Mouse (Mus musculus) heart, embryonic 14.5 days (tissue): ENCODE measurements around the gene Gdf11. TPM values are rescaled to one million over a fixed set of nuclear protein-coding genes. Genes with fewer than 3 reads are reported as not detected.
A peak's percentile ranks its signal among the peaks of the same experiment; 100 is the strongest.

Source experiments
- ATAC-seq: fragments of 200-750 bp; cut with Nextera tagmentation; 2 replicates; pipeline ENCODE4 v1.8.0; 2017; ENCODE audit warnings: low read depth, moderate TSS enrichment; ENCODE audit not compliant: insufficient number of reproducible peaks, insufficient read depth, low FRiP score
- H3K27ac ChIP-seq, 2 experiments: fragments of 200-500 bp in 1 of 2; fragments of 300-500 bp in 1 of 2; sonication (generic) in 1 of 2; replicated peaks in 1 of 2; 2 replicates each; pipeline ENCODE4 v1.5.1; 2012 to 2014; ENCODE audit warnings: low read depth in 2 of 2, low read length in 2 of 2, control low read depth in 1 of 2, mild to moderate bottlenecking in 1 of 2, mixed read lengths in 1 of 2; ENCODE audit not compliant: control insufficient read depth in 1 of 2, insufficient read depth in 1 of 2
- H3K27me3 ChIP-seq: fragments of 300-500 bp; sonication (generic); 2 replicates; pipeline ENCODE4 v1.6.1; 2014; ENCODE audit warnings: mild to moderate bottlenecking, low read length, control low read depth; ENCODE audit not compliant: control insufficient read depth, insufficient read depth
- H3K36me3 ChIP-seq: fragments of 300-500 bp; sonication (generic); 2 replicates; pipeline ENCODE4 v1.6.1; 2014; ENCODE audit warnings: mild to moderate bottlenecking, control low read depth, low read length, mixed read lengths; ENCODE audit not compliant: control insufficient read depth, insufficient read depth
- H3K4me1 ChIP-seq, 2 experiments: fragments of 200-500 bp in 1 of 2; fragments of 300-500 bp in 1 of 2; sonication (generic) in 1 of 2; 2 replicates each; pipeline ENCODE4 v1.6.1; 2012 to 2014; ENCODE audit warnings: low read length in 2 of 2, control low read depth in 1 of 2, mixed read lengths in 1 of 2; ENCODE audit not compliant: control insufficient read depth in 2 of 2, insufficient read depth in 2 of 2
- H3K4me2 ChIP-seq: fragments of 300-500 bp; sonication (generic); 2 replicates; pipeline ENCODE4 v1.6.1; 2014; ENCODE audit warnings: mild to moderate bottlenecking, low read length
- H3K4me3 ChIP-seq, 2 experiments: fragments of 200-500 bp in 1 of 2; fragments of 300-500 bp in 1 of 2; sonication (generic) in 1 of 2; 2 replicates each; pipeline ENCODE4 v1.5.1; 2012 to 2014; ENCODE audit warnings: low read length in 2 of 2, mild to moderate bottlenecking in 2 of 2, control low read depth in 1 of 2, low read depth in 1 of 2, moderate library complexity in 1 of 2; ENCODE audit not compliant: control insufficient read depth in 1 of 2, insufficient read depth in 1 of 2
- H3K9ac ChIP-seq: fragments of 300-500 bp; sonication (generic); 2 replicates; pipeline ENCODE4 v1.6.1; 2014; ENCODE audit warnings: mild to moderate bottlenecking, low read length
- H3K9me3 ChIP-seq: fragments of 300-500 bp; sonication (generic); 2 replicates; pipeline ENCODE4 v1.6.1; 2016; ENCODE audit warnings: low read length, control low read depth; ENCODE audit not compliant: control insufficient read depth
- WGBS: fragments of 180-500 bp; shearing (Covaris S2); extraction: QIAGEN DNeasy Blood & Tissue Kit; methylation state at CpG from one replicate; pipeline ENCODE4 v1.1.7; 2014; 5-methylcytosine and 5-hydroxymethylcytosine counted together
- polyA plus RNA-seq: library from polyadenylated mRNA; unstranded; fragments of >200 nt; fragmentation: Nextera tagmentation; extraction: Ambion mirVana; gene quantifications from 2 replicates; pipeline ENCODE4 v1.2.1, GENCODE M21; 2014

The Gdf11 gene
- polyA plus RNA-seq, 1 experiment from 2014 or later: 3.4 TPM

- peak within 1 kb of the TSS; percentile 86 for H3K9ac ChIP-seq
- WGBS: 13% methylated on average over 1 of the region's 1 CpGs
- no peaks in the 10 kb centered on the region for H3K27me3 ChIP-seq
- peak within 1 kb of the TSS; percentile 85 for H3K4me2 ChIP-seq
- peak within 1 kb of the TSS; percentile 93 to 94 for H3K27ac ChIP-seq
- peaks cover 12% of the 10 kb centered on the region for H3K36me3 ChIP-seq
- H3K4me3 ChIP-seq: peak within 1 kb of the TSS; percentile 83 to 93
- ATAC-seq: no peak
- H3K9me3 ChIP-seq: no peaks in the 10 kb centered on the region
- H3K4me1 ChIP-seq: peaks cover 18 to 37% of the 10 kb centered on the region in 2 experiments
These were observed 31.2 kb upstream of the Gdf11 start, which contains the start of gene Rdh5 for GRCm38 (mm10) chr10:128922822-128923012. Rdh5 (minus strand) TSS chr10:128922888.

GRCm38 (mm10) chr10:128921883-128922821 lies 30.6 kb upstream of the Gdf11 start:
- ATAC-seq: no peak
- Histone ChIP-seq H3K4me3 (peak overlapping the region; percentile 83 to 93), H3K4me2 (peak overlapping the region; percentile 85), H3K9ac (peak overlapping the region; percentile 86), H3K27ac (peak overlapping the region; percentile 49 to 93), H3K4me1 (peaks cover 18 to 37% of the 10 kb centered on the region in 2 experiments), H3K27me3 (no peaks in the 10 kb centered on the region), H3K9me3 (no peaks in the 10 kb centered on the region), H3K36me3 (peaks cover 18% of the 10 kb centered on the region)
- WGBS: 60% methylated on average over 16 of the region's 16 CpGs

- H3K27ac ChIP-seq: peak overlapping the region in 1 of 2 experiments; percentile 31; a peak in 1 of 4 replicates
- H3K27me3 ChIP-seq: no peaks in the 10 kb centered on the region
- no peaks in the 10 kb centered on the region for H3K9me3 ChIP-seq
- H3K36me3 ChIP-seq: peaks cover 27% of the 10 kb centered on the region
- no peak overlapping the region for H3K4me3 ChIP-seq
- H3K4me2 ChIP-seq: no peak overlapping the region
- ATAC-seq: no peak
- H3K4me1 ChIP-seq: peaks cover 18 to 37% of the 10 kb centered on the region in 2 experiments
- H3K9ac ChIP-seq: no peak overlapping the region
- WGBS: 55% methylated on average over 1 of the region's 1 CpGs
These were observed 29.7 kb upstream of the Gdf11 start for GRCm38 (mm10) chr10:128921251-128921650.

- 59% methylated on average over 3 of the region's 3 CpGs for whole genome bisulfite sequencing
- peak overlapping the region in 1 of 2 experiments; percentile 31; a peak in 3 of 4 replicates for H3K27ac ChIP-seq
- H3K9ac ChIP-seq: no peak overlapping the region
- H3K27me3 ChIP-seq: no peaks in the 10 kb centered on the region
- peaks cover 30% of the 10 kb centered on the region for H3K36me3 ChIP-seq
- no peak overlapping the region for H3K4me2 ChIP-seq
- no peaks in the 10 kb centered on the region for H3K9me3 ChIP-seq
- no peak for ATAC-seq
- H3K4me3 ChIP-seq: no peak overlapping the region
- H3K4me1 ChIP-seq: peaks cover 18 to 37% of the 10 kb centered on the region in 2 experiments
These were observed 29.2 kb upstream of the Gdf11 start for GRCm38 (mm10) chr10:128920736-128921161.

- no peak for ATAC-seq
- Histone ChIP-seq H3K9ac (0 out of 2 replicates have a peak overlapping the region, but pooled peaks have one; percentile 4), H3K27me3 (no peaks in the 10 kb centered on the region), H3K36me3 (peaks cover 34% of the 10 kb centered on the region), H3K9me3 (no peaks in the 10 kb centered on the region), H3K27ac (peak overlapping the region in 1 of 2 experiments; percentile 45; a peak in 3 of 4 replicates), H3K4me3 (no peak overlapping the region), H3K4me1 (peaks cover 18 to 37% of the 10 kb centered on the region in 2 experiments), H3K4me2 (no peak overlapping the region)
- 77% methylated on average over 7 of the region's 7 CpGs for WGBS
These were observed 28.4 kb upstream of the Gdf11 start for GRCm38 (mm10) chr10:128919966-128920365.

GRCm38 (mm10) chr10:128919203-128919631 lies 27.7 kb upstream of the Gdf11 start:
- Histone ChIP-seq H3K4me3 (no peak overlapping the region), H3K36me3 (peaks cover 41% of the 10 kb centered on the region), H3K27ac (peak overlapping the region in 1 of 2 experiments; percentile 45; a peak in 2 of 4 replicates), H3K27me3 (no peaks in the 10 kb centered on the region), H3K9ac (peak overlapping the region; percentile 4; the same call in 1 of the 2 replicates), H3K9me3 (no peaks in the 10 kb centered on the region), H3K4me2 (no peak overlapping the region), H3K4me1 (peaks cover 18 to 37% of the 10 kb centered on the region in 2 experiments)
- 27% methylated on average over 6 of the region's 6 CpGs for WGBS
- ATAC-seq: no peak

GRCm38 (mm10) chr10:128918246-128918645 lies 26.7 kb upstream of the Gdf11 start:
- Histone ChIP-seq H3K36me3 (peaks cover 51% of the 10 kb centered on the region), H3K27me3 (no peaks in the 10 kb centered on the region), H3K9ac (no peak overlapping the region), H3K9me3 (no peaks in the 10 kb centered on the region), H3K27ac (no peak overlapping the region), H3K4me2 (no peak overlapping the region), H3K4me1 (peaks cover 12 to 38% of the 10 kb centered on the region in 2 experiments), H3K4me3 (no peak overlapping the region)
- WGBS: 62% methylated on average over 7 of the region's 7 CpGs
- no peak for ATAC-seq
